Mouse (Mus musculus) lung, adult 18-20 months (tissue): ENCODE data around the gene Polm.

ENCODE experiments used
- DNase-seq, 2 experiments: peaks; one replicate each; pipeline ENCODE4 v3.0.0; 2022; ENCODE audit warnings: mixed read lengths in 2 of 2

The Polm gene

GRCm38 (mm10) chr11:5802457-5803217, 35.2 kb downstream of the Polm start:
- peak in 1 of 2 experiments; percentile 26 for DNase-seq

DNA sequence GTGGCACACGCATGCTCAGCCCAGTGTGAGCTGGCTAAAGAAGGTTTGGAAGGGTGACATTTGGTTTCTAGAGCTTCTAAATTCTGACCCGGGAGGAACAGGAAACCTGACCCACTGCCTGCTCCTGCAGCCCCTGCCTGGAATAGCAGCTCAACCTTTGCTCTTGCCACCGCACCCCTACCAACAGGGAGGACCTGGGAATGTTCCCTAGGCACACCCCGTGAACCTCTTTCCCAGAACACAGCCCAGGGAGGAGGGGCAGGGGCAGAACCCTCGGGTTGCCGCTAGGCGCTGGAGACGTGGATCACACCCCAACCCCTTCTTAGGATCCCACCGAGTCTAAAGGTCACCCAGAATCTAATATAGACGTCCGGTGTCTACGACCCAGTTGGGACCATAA, 35.8 kb downstream of the Polm start:
- DNase-seq: no peak

DNA sequence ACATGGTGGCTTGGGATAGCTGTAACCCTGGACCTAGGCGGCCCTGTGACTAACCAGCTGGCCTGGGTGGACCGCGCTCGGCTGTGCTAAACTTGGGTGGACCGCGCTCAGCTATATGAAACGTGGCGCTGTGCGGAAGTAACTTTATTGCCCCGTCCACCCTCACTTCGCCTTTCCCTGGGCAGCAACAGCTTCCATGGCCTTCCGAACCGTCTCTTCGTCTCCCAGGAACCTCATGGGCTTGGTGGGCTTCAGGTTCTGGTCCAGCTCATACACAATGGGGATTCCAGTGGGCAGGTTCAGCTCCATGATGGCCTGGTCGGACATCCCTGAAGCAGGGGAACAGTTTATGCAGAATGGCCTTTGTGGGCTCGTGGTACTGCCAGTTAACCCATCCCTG, 36.3 kb downstream of the Polm start:
- DNase-seq: no peak

DNA sequence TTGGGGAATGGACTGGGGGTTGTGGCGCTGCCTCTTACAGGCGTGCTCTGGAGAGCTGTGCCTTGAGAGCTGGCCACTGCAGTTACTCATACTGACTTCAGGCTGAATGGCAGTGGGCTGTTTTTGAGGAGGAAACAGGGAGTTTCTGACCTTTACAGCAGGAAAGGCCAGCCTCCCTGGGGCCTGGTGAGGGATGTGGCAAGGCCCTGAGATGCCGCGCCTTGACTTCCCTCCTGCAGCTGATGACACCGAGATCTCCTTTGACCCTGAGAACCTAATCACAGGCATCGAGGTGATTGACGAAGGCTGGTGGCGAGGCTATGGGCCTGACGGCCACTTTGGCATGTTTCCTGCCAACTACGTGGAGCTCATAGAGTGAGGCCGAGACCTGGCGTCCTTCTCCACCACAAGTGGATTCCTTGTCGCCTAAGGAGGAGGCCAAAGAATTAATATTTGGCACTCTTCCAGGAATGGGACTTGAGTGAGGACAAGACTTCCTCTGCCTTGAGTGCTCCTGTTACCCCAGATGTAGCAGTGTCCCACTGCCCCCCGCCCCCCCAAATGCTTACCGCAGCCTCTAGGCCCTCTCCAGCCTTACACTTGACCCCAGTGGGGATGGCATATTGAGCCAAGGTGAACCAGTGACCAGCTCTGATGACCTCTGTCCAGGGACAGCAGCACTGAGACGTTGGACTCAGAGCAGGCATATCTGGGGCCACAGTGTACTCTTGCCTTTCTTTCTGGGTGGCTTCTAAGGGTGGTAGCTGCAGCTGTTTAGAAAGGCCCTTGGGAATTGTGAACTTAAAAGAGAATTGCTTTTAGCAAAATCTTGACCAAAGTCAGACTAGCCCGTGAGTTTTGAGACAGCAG, 38.0 kb downstream of the Polm start:
- DNase-seq: peak; percentile 81 to 88

GRCm38 (mm10) chr11:5797928-5798327, 39.9 kb downstream of the Polm start:
- no peak for DNase-seq

DNA sequence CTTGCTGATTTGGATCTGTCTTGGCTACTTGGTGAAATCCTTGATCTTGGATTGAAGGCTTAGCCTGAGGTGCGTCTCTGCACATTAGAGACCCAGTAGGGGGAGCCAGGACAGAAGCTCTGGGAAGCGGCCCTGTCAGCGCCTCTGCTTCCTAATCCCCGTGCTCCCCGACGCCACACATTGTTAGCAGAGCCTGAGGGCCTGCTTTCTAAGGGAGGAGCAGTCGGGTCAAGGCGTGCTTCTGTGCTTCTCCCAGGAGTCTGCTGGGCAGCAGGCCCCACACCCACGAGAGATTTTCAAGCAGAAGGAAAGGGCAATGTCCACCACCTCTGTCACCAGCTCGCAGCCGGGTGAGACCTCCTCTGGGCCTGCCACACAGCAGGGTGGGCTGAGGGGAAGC, 40.4 kb downstream of the Polm start:
- DNase-seq: no peak

DNA sequence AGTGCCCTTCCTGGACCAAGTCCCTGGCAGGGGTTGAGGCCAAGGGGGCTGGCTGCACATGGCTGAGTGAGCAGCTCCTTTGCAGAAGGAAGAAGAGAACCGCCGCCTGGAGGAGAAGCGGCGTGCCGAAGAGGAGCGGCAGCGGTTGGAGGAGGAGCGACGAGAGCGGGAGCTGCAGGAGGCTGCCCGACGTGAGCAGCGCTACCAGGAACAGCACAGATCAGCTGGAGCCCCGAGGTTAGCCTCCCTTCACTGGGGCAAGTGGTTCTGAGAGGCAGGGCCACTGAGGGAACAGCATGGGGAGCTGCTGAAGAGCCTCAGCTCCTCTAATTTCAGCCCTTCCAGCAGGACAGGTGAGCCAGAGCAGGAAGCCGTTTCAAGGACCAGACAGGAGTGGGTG, 40.9 kb downstream of the Polm start:
- no peak for DNase-seq

DNA sequence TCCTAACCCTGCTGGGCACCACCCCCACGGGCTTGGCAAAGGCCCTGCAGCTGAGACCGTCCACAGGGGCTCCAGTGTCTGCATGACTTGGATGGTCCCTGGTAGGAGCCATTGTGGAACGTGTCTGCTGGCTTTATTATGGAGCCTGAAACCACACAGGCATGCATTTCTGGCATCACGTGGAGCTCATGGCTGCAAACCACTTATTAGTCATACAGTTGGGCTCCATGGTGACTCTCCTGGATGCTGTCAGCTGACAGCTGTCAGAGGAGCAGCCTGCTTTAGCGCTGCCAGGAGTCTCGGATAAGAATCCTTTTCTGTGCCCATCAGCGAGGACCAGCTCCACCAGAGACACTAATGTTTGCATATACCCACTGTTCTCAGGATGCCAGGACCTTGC, 42.1 kb downstream of the Polm start:
- no peak for DNase-seq

GRCm38 (mm10) chr11:5795290-5795689, 42.5 kb downstream of the Polm start:
- peak in 1 of 2 experiments; percentile 27 for DNase-seq

- DNase-seq: no peak
Observed at GRCm38 (mm10) chr11:5790431-5790830, 47.4 kb downstream of the Polm start.

DNA sequence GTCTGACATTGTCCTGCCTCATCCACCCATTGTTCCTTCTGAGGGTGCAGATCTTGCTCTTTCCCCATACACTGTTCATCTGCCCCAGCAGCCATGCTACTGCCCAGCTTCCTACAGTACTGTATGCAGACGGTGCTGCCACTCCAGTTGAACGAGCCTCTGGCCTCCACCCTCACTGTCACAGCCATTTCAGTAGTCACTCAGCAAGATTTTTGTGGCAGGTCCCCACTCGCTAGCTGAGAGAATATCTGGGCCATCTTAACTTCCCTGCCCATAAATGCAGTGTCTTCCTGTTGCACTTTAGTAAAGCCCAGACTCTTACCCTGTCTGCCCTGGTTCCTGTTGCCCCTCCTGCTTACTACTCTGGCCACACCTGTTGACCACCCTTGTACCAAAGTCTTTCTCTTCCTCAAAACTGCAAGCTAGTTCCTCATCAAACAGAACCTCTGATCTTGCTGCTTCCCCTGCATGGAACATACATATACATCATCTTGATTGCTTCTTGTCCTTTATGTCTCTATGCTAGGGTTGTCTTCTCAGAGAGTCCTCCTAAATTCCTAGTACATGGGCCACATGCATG, 48.0 kb downstream of the Polm start:
- no peak for DNase-seq

GRCm38 (mm10) chr11:5789071-5789753, 48.6 kb downstream of the Polm start:
- peak in 1 of 2 experiments; percentile 31 for DNase-seq

DNA sequence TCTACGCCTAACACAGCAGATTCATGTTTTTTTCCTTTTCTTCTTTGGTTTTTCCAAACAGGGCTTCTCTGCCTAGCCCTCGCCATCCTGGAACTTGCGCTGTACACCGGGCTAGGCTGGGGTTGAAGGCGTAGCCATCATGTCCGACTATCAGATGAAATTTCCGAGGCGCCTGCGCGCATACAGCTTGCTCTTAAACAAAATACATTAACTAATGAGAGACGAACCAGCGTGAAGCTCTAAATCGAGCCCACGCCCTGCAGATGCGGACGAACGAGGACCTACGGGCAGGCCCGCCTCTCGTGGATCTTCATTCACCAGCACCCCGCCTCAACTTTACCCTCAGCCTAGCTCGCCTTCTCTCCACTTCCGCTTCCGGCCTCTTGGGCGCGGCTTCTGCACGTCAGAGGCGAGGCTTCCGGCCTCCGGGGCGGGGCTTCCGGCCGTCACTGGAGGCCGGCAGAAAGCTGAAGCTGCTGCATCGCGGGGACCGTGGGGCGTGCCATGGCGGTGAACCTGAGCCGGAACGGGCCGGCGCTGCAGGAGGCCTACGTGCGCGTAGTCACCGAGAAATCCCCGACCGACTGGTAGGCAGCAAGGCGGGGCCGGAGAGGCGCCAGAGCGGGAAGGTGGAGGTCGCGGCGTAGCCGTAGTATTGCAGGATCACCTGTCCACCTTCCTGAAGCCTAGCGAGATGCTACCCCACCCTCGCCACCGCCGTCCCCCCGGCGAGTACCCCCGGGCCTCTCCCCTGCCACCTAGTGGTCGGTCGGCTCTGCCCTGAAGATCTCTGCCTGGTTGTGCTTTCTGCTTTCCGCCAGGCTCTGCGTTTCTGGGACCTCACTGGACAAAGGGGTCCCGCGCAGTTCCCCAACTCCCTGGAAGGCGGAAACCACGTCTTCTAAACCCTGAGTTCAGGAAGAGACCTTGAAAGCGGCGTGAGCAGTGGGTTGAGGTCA, 49.5 kb downstream of the Polm start, which contains the start of gene Dbnl:
Dbnl (plus strand) TSS at position 433 of the 959 bp plus-strand sequence.
- peak; percentile 97 to 98 for DNase-seq

GRCm38 (mm10) chr11:5787671-5788055, 50.2 kb downstream of the Polm start:
- no peak for DNase-seq

GRCm38 (mm10) chr11:5785732-5786131, 52.1 kb downstream of the Polm start:
- peak; percentile 55 to 64 for DNase-seq

DNA sequence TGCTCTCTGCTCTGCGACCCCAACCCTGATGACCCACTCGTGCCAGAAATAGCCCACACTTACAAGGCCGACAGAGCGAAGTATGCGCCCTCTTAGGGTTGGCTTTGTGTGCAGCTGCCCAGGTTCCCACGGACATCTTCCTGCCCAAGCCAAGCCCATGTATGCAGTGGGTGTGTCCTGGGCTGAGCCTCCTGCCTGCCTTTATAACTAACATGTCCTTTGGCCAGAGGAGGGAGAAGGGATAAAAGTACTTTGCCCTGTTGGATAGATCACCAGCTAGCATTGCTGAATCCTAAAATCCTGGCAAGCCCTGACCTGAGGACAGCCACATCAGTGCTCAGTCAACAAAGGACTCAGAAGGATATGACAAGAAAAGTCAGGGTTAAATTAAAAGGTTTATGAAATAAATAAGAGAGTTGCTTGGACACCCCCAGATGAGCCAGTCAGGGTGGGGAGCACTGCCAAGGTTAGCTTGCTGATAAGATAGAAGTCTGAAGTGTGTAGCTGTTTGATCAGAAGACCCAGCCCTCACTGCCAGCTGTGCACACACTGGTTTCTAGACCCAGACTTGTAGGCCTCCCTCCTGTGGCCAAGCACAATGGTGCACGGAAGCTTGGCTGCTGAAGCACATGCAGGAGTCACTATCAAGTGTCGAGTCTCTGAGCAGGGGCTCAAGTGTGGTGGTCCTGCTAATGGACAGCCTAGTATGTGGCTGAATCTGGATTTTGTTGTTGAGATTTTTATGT, 55.4 kb downstream of the Polm start:
- no peak for DNase-seq

- no peak for DNase-seq
Observed at GRCm38 (mm10) chr11:5780035-5780499, 57.7 kb downstream of the Polm start.

DNA sequence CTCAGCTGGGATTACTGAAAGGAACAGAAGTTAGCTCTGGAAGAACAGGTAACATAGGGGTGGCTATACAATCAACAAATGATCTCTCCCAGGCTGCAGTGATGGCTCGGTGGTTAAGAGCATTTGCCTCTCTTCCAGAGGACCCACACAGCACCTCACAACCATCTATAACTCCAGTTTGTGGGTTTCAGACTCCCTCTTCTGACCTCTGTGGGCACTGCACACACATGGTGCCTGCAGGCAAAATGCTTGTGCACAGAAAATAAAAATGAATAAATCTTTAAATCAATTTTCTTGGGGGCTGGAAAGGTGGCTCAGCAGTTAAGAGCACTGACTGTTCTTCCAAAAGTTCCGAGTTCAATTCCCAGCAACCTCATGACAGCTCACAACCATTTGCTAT, 59.3 kb downstream of the Polm start:
- no peak for DNase-seq
